Mouse (Mus musculus) bone marrow, adult 2 months (tissue): Measurements from ENCODE around the gene Fam227a.

Experiments
- CTCF ChIP-seq: fragments of 200-500 bp; IDR thresholded peaks from 2 replicates; pipeline ENCODE4 v1.5.1; 2011; ENCODE audit warnings: low read length, control low read depth; ENCODE audit not compliant: control insufficient read depth, insufficient read depth
- POLR2A ChIP-seq: fragments of 200-500 bp; IDR thresholded peaks from 2 replicates; pipeline ENCODE4 v1.6.1; 2011; ENCODE audit warnings: low read depth, mild to moderate bottlenecking, control low read depth, low read length, borderline replicate concordance; ENCODE audit not compliant: control insufficient read depth

DNA sequence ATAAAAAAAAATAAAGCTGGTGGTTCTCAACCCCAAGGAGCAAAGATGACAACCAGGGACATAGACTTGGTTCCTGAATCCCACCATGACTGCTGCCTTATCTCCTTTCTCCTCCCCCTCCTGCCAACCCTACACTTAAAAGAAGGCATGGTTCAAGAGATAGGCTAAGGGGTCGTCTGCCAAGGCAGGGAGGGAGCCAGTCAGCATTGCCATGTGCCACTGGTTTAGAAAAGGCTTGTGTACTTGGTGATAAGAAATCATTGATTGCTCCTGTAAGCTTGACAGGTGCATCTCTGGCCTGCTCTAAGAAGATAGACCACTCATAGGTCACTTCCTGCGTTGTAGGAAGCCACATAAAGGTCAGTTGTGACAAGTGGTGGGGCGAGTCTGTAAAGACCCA, 36.8 kb upstream of the Fam227a start:
- TF ChIP-seq CTCF (no peak), POLR2A (no peak)
